Mouse (Mus musculus) liver, embryonic 13.5 days (tissue): Measurements from ENCODE around the gene Slc25a26. TPM values are rescaled to one million over a fixed set of nuclear protein-coding genes. Genes with fewer than 3 reads are reported as not detected.
A peak's percentile ranks its signal among the peaks of the same experiment; 100 is the strongest.

Experiments used
- ATAC-seq: fragments of 200-750 bp; cut with Nextera tagmentation; 2 replicates; pipeline ENCODE4 v1.8.0; 2017; ENCODE audit warnings: low read depth, mild to moderate bottlenecking, moderate number of reproducible peaks, moderate library complexity
- DNase-seq: peaks from one replicate; pipeline ENCODE4 v3.0.0; 2022
- H3K27ac ChIP-seq: fragments of 300-500 bp; sonication (generic); 2 replicates; pipeline ENCODE4 v1.5.1; 2015; ENCODE audit warnings: moderate library complexity, mild to moderate bottlenecking, inconsistent platforms
- H3K27me3 ChIP-seq: fragments of 300-500 bp; sonication (generic); 2 replicates; pipeline ENCODE4 v1.6.1; 2015; ENCODE audit warnings: mild to moderate bottlenecking, inconsistent platforms
- H3K36me3 ChIP-seq: fragments of 300-500 bp; sonication (generic); 2 replicates; pipeline ENCODE4 v1.6.1; 2015; ENCODE audit warnings: mild to moderate bottlenecking, inconsistent platforms
- H3K4me1 ChIP-seq: fragments of 300-500 bp; sonication (generic); replicated peaks from 2 replicates; pipeline ENCODE4 v1.6.1; 2015; ENCODE audit warnings: inconsistent platforms
- H3K4me2 ChIP-seq: fragments of 300-500 bp; sonication (generic); 2 replicates; pipeline ENCODE4 v1.6.1; 2015; ENCODE audit warnings: inconsistent platforms, mild to moderate bottlenecking, moderate library complexity
- H3K4me3 ChIP-seq: fragments of 300-500 bp; sonication (generic); replicated peaks from 2 replicates; pipeline ENCODE4 v1.5.1; 2015; ENCODE audit warnings: mild to moderate bottlenecking, inconsistent platforms
- H3K9ac ChIP-seq: fragments of 300-500 bp; sonication (generic); 2 replicates; pipeline ENCODE4 v1.6.1; 2015; ENCODE audit warnings: mild to moderate bottlenecking, inconsistent platforms
- H3K9me3 ChIP-seq: fragments of 300-500 bp; sonication (generic); replicated peaks from 2 replicates; pipeline ENCODE4 v1.6.1; 2016; ENCODE audit warnings: inconsistent platforms
- WGBS: fragments of 180-500 bp; shearing (Covaris S2); methylation state at CpG from one replicate; pipeline ENCODE4 v1.1.7; 2015; ENCODE audit not compliant: insufficient replicate concordance; 5-methylcytosine and 5-hydroxymethylcytosine counted together
- polyA plus RNA-seq: library from polyadenylated mRNA; unstranded; fragments of >200 nt; fragmentation: Nextera tagmentation; extraction: Ambion mirVana; gene quantifications from 2 replicates; pipeline ENCODE4 v1.2.1, GENCODE M21; 2015

Slc25a26 gene
- polyA plus RNA-seq, 1 experiment from 2014 or later, result 3.5 TPM

GRCm38 (mm10) chr6:94532086-94532485 is 32.0 kb downstream of the Slc25a26 start:
- no peak overlapping the region for H3K4me2 ChIP-seq
- ATAC-seq (peak; percentile 45; the same call in 1 of the 2 replicates), DNase-seq (no peak)
- no peaks in the 10 kb centered on the region for H3K4me1 ChIP-seq
- 51% methylated on average over 4 of the region's 4 CpGs for WGBS
- H3K27me3 ChIP-seq, result no peaks in the 10 kb centered on the region
- H3K9ac ChIP-seq, result no peak overlapping the region
- H3K4me3 ChIP-seq, result no peak overlapping the region
- no peak overlapping the region for H3K27ac ChIP-seq
- 0 out of 2 replicates have a peak, but pooled peaks cover 2% of the 10 kb centered on the region for H3K36me3 ChIP-seq
- no peaks in the 10 kb centered on the region for H3K9me3 ChIP-seq

- 79% methylated on average over 8 of the region's 8 CpGs for WGBS
- no peaks in the 10 kb centered on the region for H3K27me3 ChIP-seq
Observed at GRCm38 (mm10) chr6:94536478-94536877, 36.3 kb downstream of the Slc25a26 start.

GRCm38 (mm10) chr6:94537652-94538051 is 37.5 kb downstream of the Slc25a26 start:
- H3K9ac ChIP-seq, result no peak overlapping the region
- H3K9me3 ChIP-seq, result no peaks in the 10 kb centered on the region
- H3K27ac ChIP-seq, result no peak overlapping the region
- no peak overlapping the region for H3K4me3 ChIP-seq
- 0 out of 2 replicates have a peak, but pooled peaks cover 2% of the 10 kb centered on the region for H3K36me3 ChIP-seq
- H3K4me1 ChIP-seq, result no peaks in the 10 kb centered on the region
- H3K27me3 ChIP-seq, result no peaks in the 10 kb centered on the region
- ATAC-seq, result no peak
- 62% methylated on average over 1 of the region's 1 CpGs for WGBS
- no peak for DNase-seq
- H3K4me2 ChIP-seq, result no peak overlapping the region

More at GRCm38 (mm10) chr6:94536478-94536877, 36.3 kb downstream of the Slc25a26 start:
- Histone ChIP-seq H3K27ac (no peak overlapping the region), H3K4me1 (no peaks in the 10 kb centered on the region), H3K9me3 (no peaks in the 10 kb centered on the region), H3K9ac (no peak overlapping the region), H3K4me2 (no peak overlapping the region), H3K4me3 (no peak overlapping the region), H3K36me3 (0 out of 2 replicates have a peak, but pooled peaks cover 2% of the 10 kb centered on the region)
- ATAC-seq, result no peak
- no peak for DNase-seq

GRCm38 (mm10) chr6:94540090-94540489 is 40.0 kb downstream of the Slc25a26 start:
- ATAC-seq (no peak), DNase-seq (no peak)
- no peak overlapping the region for H3K27ac ChIP-seq
- H3K9ac ChIP-seq, result no peak overlapping the region
- no peak overlapping the region for H3K4me2 ChIP-seq
- H3K27me3 ChIP-seq, result no peaks in the 10 kb centered on the region
- 55% methylated on average over 3 of the region's 3 CpGs for WGBS
- no peaks in the 10 kb centered on the region for H3K9me3 ChIP-seq
- 0 out of 2 replicates have a peak, but pooled peaks cover 2% of the 10 kb centered on the region for H3K36me3 ChIP-seq
- H3K4me3 ChIP-seq, result no peak overlapping the region
- no peaks in the 10 kb centered on the region for H3K4me1 ChIP-seq

GRCm38 (mm10) chr6:94540615-94541014 is 40.5 kb downstream of the Slc25a26 start:
- Histone ChIP-seq H3K27ac (no peak overlapping the region), H3K27me3 (no peaks in the 10 kb centered on the region), H3K9ac (no peak overlapping the region), H3K4me1 (no peaks in the 10 kb centered on the region), H3K4me3 (no peak overlapping the region), H3K9me3 (no peaks in the 10 kb centered on the region), H3K36me3 (0 out of 2 replicates have a peak, but pooled peaks cover 2% of the 10 kb centered on the region), H3K4me2 (no peak overlapping the region)
- ATAC-seq (no peak), DNase-seq (no peak)
- WGBS, result 63% methylated on average over 4 of the region's 4 CpGs

- Histone ChIP-seq H3K27ac (no peak overlapping the region), H3K4me3 (no peak overlapping the region), H3K27me3 (no peaks in the 10 kb centered on the region), H3K9me3 (no peaks in the 10 kb centered on the region), H3K9ac (no peak overlapping the region), H3K4me1 (no peaks in the 10 kb centered on the region), H3K36me3 (0 out of 2 replicates have a peak, but pooled peaks cover under 1% of the 10 kb centered on the region), H3K4me2 (no peak overlapping the region)
- DNase-seq (no peak), ATAC-seq (no peak)
- WGBS, result 60% methylated on average over 6 of the region's 6 CpGs
Observed at GRCm38 (mm10) chr6:94541133-94541532, 41.0 kb downstream of the Slc25a26 start.

- no peaks in the 10 kb centered on the region for H3K4me1 ChIP-seq
- no peak overlapping the region for H3K9ac ChIP-seq
- no peak overlapping the region for H3K27ac ChIP-seq
- ATAC-seq (no peak), DNase-seq (no peak)
- no peak overlapping the region for H3K4me2 ChIP-seq
- WGBS, result 69% methylated on average over 7 of the region's 7 CpGs
- no peaks in the 10 kb centered on the region for H3K9me3 ChIP-seq
- H3K27me3 ChIP-seq, result no peaks in the 10 kb centered on the region
- no peak overlapping the region for H3K4me3 ChIP-seq
- no peaks in the 10 kb centered on the region for H3K36me3 ChIP-seq
Observed at GRCm38 (mm10) chr6:94541854-94542253, 41.7 kb downstream of the Slc25a26 start.

- no peak overlapping the region for H3K4me2 ChIP-seq
- H3K36me3 ChIP-seq, result no peaks in the 10 kb centered on the region
- no peaks in the 10 kb centered on the region for H3K4me1 ChIP-seq
- no peak overlapping the region for H3K27ac ChIP-seq
- H3K9me3 ChIP-seq, result no peaks in the 10 kb centered on the region
- ATAC-seq, result no peak
- no peak for DNase-seq
- WGBS, result 50% methylated on average over 5 of the region's 5 CpGs
- H3K4me3 ChIP-seq, result no peak overlapping the region
- no peaks in the 10 kb centered on the region for H3K27me3 ChIP-seq
- H3K9ac ChIP-seq, result no peak overlapping the region
Observed at GRCm38 (mm10) chr6:94543902-94544840, 44.0 kb downstream of the Slc25a26 start.

GRCm38 (mm10) chr6:94547239-94547638 is 47.1 kb downstream of the Slc25a26 start:
- DNase-seq (no peak), ATAC-seq (no peak)
- 76% methylated on average over 4 of the region's 4 CpGs for WGBS
- Histone ChIP-seq H3K27ac (no peak overlapping the region), H3K9ac (no peak overlapping the region), H3K4me1 (no peaks in the 10 kb centered on the region), H3K27me3 (no peaks in the 10 kb centered on the region), H3K36me3 (no peaks in the 10 kb centered on the region), H3K4me2 (no peak overlapping the region), H3K9me3 (no peaks in the 10 kb centered on the region), H3K4me3 (no peak overlapping the region)

GRCm38 (mm10) chr6:94550298-94550697 is 50.2 kb downstream of the Slc25a26 start:
- no peak for ATAC-seq
- Histone ChIP-seq H3K4me2 (no peak overlapping the region), H3K9ac (no peak overlapping the region), H3K4me3 (no peak overlapping the region), H3K36me3 (no peaks in the 10 kb centered on the region), H3K9me3 (no peaks in the 10 kb centered on the region), H3K27me3 (no peaks in the 10 kb centered on the region), H3K27ac (no peak overlapping the region), H3K4me1 (no peaks in the 10 kb centered on the region)
- no peak for DNase-seq
- WGBS, result 76% methylated on average over 6 of the region's 6 CpGs

GRCm38 (mm10) chr6:94550851-94551250 is 50.7 kb downstream of the Slc25a26 start:
- Histone ChIP-seq H3K27me3 (no peaks in the 10 kb centered on the region), H3K9me3 (no peaks in the 10 kb centered on the region), H3K36me3 (no peaks in the 10 kb centered on the region), H3K9ac (no peak overlapping the region), H3K4me1 (no peaks in the 10 kb centered on the region), H3K4me3 (no peak overlapping the region), H3K27ac (no peak overlapping the region), H3K4me2 (no peak overlapping the region)
- ATAC-seq (no peak), DNase-seq (no peak)
- WGBS, result 84% methylated on average over 7 of the region's 7 CpGs
